Mouse (Mus musculus) liver, embryonic 14.5 days (tissue): ENCODE results near the gene Psma6. TPM values are rescaled to one million over a fixed set of nuclear protein-coding genes. Genes with fewer than 3 reads are reported as not detected.

Experiments used
- ATAC-seq: fragments of 200-750 bp; cut with Nextera tagmentation; 2 replicates; pipeline ENCODE4 v1.8.0; 2017; ENCODE audit warnings: moderate number of reproducible peaks, mild to moderate bottlenecking, moderate library complexity; ENCODE audit not compliant: insufficient read depth
- DNase-seq, 3 experiments: peaks; one replicate each; pipeline ENCODE4 v3.0.0-alpha.2; 2012 to 2013; ENCODE audit warnings: low read depth in 3 of 3, low spot score in 3 of 3
- H3K27ac ChIP-seq: fragments of 300-500 bp; sonication (generic); 2 replicates; pipeline ENCODE4 v1.5.1; 2014; ENCODE audit warnings: moderate library complexity, mild to moderate bottlenecking, control low read depth, inconsistent platforms
- H3K27me3 ChIP-seq: fragments of 300-500 bp; sonication (generic); 2 replicates; pipeline ENCODE4 v1.6.1; 2014; ENCODE audit warnings: mild to moderate bottlenecking, low read length, moderate library complexity; ENCODE audit not compliant: control insufficient read depth, insufficient read depth
- H3K36me3 ChIP-seq: fragments of 300-500 bp; sonication (generic); replicated peaks from 2 replicates; pipeline ENCODE4 v1.6.1; 2014; ENCODE audit warnings: low read depth; ENCODE audit not compliant: control insufficient read depth, insufficient read depth
- H3K4me1 ChIP-seq, 2 experiments: fragments of 200-500 bp in 1 of 2; fragments of 300-500 bp in 1 of 2; sonication (generic) in 1 of 2; replicated peaks; 2 replicates each; pipeline ENCODE4 v1.6.1; 2012 to 2014; ENCODE audit warnings: antibody characterized with exemption in 1 of 2, inconsistent platforms in 1 of 2, low read length in 1 of 2; ENCODE audit not compliant: control insufficient read depth in 2 of 2, insufficient read depth in 2 of 2
- H3K4me2 ChIP-seq: fragments of 300-500 bp; sonication (generic); 2 replicates; pipeline ENCODE4 v1.6.1; 2014; ENCODE audit warnings: low read depth, mild to moderate bottlenecking, control low read depth, moderate library complexity
- H3K4me3 ChIP-seq, 2 experiments: fragments of 200-500 bp in 1 of 2; fragments of 300-500 bp in 1 of 2; sonication (generic) in 1 of 2; 2 replicates each; pipeline ENCODE4 v1.5.1; 2012 to 2014; ENCODE audit warnings: low read depth in 2 of 2, low read length in 2 of 2, mild to moderate bottlenecking in 2 of 2, control low read depth in 1 of 2, inconsistent platforms in 1 of 2, moderate library complexity in 1 of 2; ENCODE audit not compliant: insufficient read depth in 1 of 2
- H3K9ac ChIP-seq: fragments of 300-500 bp; sonication (generic); replicated peaks from 2 replicates; pipeline ENCODE4 v1.6.1; 2014; ENCODE audit warnings: mild to moderate bottlenecking, control low read depth, moderate library complexity
- H3K9me3 ChIP-seq: fragments of 300-500 bp; sonication (generic); 2 replicates; pipeline ENCODE4 v1.6.1; 2016; ENCODE audit warnings: low read length, mixed read lengths; ENCODE audit not compliant: control insufficient read depth
- CTCF ChIP-seq: IDR thresholded peaks from 2 replicates; pipeline ENCODE4 v1.5.1; 2016; ENCODE audit warnings: antibody characterized with exemption, low read depth, control low read depth
- EP300 ChIP-seq: IDR thresholded peaks from 2 replicates; pipeline ENCODE4 v1.6.1; 2016; ENCODE audit warnings: antibody characterized with exemption, low read depth
- WGBS: fragments of 180-500 bp; shearing (Covaris S2); extraction: QIAGEN DNeasy Blood & Tissue Kit; methylation state at CpG from one replicate; pipeline ENCODE4 v1.1.7; 2014; ENCODE audit not compliant: insufficient replicate concordance; 5-methylcytosine and 5-hydroxymethylcytosine counted together
- polyA plus RNA-seq, 2 experiments: library from polyadenylated mRNA; depleted of rRNA in 1 of 2; stranded (reverse) in 1 of 2; unstranded in 1 of 2; fragments of >200 nt; fragmentation: Nextera tagmentation in 1 of 2; extraction: Ambion mirVana in 1 of 2; gene quantifications; 2 replicates each; pipeline versions ENCODE4 v1.2.1 to v1.2.3; 2012 to 2014

The Psma6 gene
- polyA plus RNA-seq, 2 experiments: 85.9 to 220 TPM

- H3K9me3 ChIP-seq: no peaks in the 10 kb centered on the region
- no peak overlapping the region for H3K27ac ChIP-seq
- TF ChIP-seq EP300 (no peak), CTCF (peak; percentile 6; the same call in 1 of the 2 replicates)
- ATAC-seq: no peak
- no peaks in the 10 kb centered on the region for H3K4me1 ChIP-seq
- no peak overlapping the region for H3K4me2 ChIP-seq
- no peak overlapping the region for H3K9ac ChIP-seq
- 73% methylated on average over 3 of the region's 3 CpGs for WGBS
- no peak for DNase-seq
- no peak overlapping the region for H3K4me3 ChIP-seq
- H3K27me3 ChIP-seq: no peaks in the 10 kb centered on the region
- no peaks in the 10 kb centered on the region; the same call in 1 of the 2 replicates for H3K36me3 ChIP-seq
Measured at GRCm38 (mm10) chr12:55372424-55373055, 11.5 kb upstream of the Psma6 start.

GRCm38 (mm10) chr12:55376956-55377609, 6.9 kb upstream of the Psma6 start:
- ATAC-seq (no peak), DNase-seq (no peak)
- Histone ChIP-seq H3K4me3 (no peak overlapping the region), H3K9ac (no peak overlapping the region), H3K27ac (no peak overlapping the region), H3K27me3 (no peaks in the 10 kb centered on the region), H3K9me3 (no peaks in the 10 kb centered on the region), H3K4me1 (no peaks in the 10 kb centered on the region), H3K4me2 (no peak overlapping the region), H3K36me3 (no peaks in the 10 kb centered on the region; the same call in 1 of the 2 replicates)
- no peak for TF ChIP-seq EP300
- no peak for TF ChIP-seq CTCF
- 80% methylated on average over 16 of the region's 16 CpGs for WGBS

- Histone ChIP-seq H3K27me3 (no peaks in the 10 kb centered on the region), H3K27ac (no peak overlapping the region), H3K9me3 (no peaks in the 10 kb centered on the region), H3K4me3 (no peak overlapping the region), H3K4me1 (no peaks in the 10 kb centered on the region), H3K9ac (no peak overlapping the region), H3K36me3 (no peaks in the 10 kb centered on the region; the same call in 1 of the 2 replicates), H3K4me2 (no peak overlapping the region)
- no peak for DNase-seq
- WGBS: 68% methylated on average over 6 of the region's 6 CpGs
- ATAC-seq: no peak
- TF ChIP-seq EP300 (no peak), CTCF (no peak)
Measured at GRCm38 (mm10) chr12:55377610-55377980, 6.4 kb upstream of the Psma6 start.

- H3K9me3 ChIP-seq: no peaks in the 10 kb centered on the region
- TF ChIP-seq EP300 (no peak), CTCF (no peak)
Measured at GRCm38 (mm10) chr12:55384826-55385225, 804 bp downstream of the Psma6 start.

GRCm38 (mm10) chr12:55385931-55386330, 1.9 kb downstream of the Psma6 start:
- TF ChIP-seq EP300: no peak
- TF ChIP-seq CTCF: no peak
- WGBS: 78% methylated on average over 6 of the region's 6 CpGs

More at GRCm38 (mm10) chr12:55384826-55385225, 804 bp downstream of the Psma6 start:
- 65% methylated on average over 3 of the region's 3 CpGs for WGBS
- peaks cover 6 to 13% of the 10 kb centered on the region in 2 experiments for H3K4me1 ChIP-seq
- H3K4me2 ChIP-seq: no peak overlapping the region
- no peaks in the 10 kb centered on the region for H3K27me3 ChIP-seq
- no peaks in the 10 kb centered on the region for H3K36me3 ChIP-seq
- no peak overlapping the region for H3K4me3 ChIP-seq
- DNase-seq (no peak), ATAC-seq (no peak)
- no peak overlapping the region for H3K9ac ChIP-seq
- H3K27ac ChIP-seq: no peak overlapping the region

More at GRCm38 (mm10) chr12:55385931-55386330, 1.9 kb downstream of the Psma6 start:
- Histone ChIP-seq H3K4me3 (no peak overlapping the region), H3K27me3 (no peaks in the 10 kb centered on the region), H3K27ac (no peak overlapping the region), H3K36me3 (no peaks in the 10 kb centered on the region), H3K4me2 (no peak overlapping the region), H3K9me3 (no peaks in the 10 kb centered on the region), H3K4me1 (peaks cover 6 to 13% of the 10 kb centered on the region in 2 experiments), H3K9ac (no peak overlapping the region)
- ATAC-seq (no peak), DNase-seq (no peak)
